Mouse (Mus musculus) left cerebral cortex, adult 18-20 months (tissue): Measurements from ENCODE around the gene Tsc2. TPM values are rescaled to one million over a fixed set of nuclear protein-coding genes. Genes with fewer than 3 reads are reported as not detected.

Source experiments
- DNase-seq, 2 experiments: peaks; one replicate each; pipeline ENCODE4 v3.0.0; 2021 to 2022; ENCODE audit warnings: low spot score in 2 of 2, mixed read lengths in 1 of 2
- total RNA-seq, 2 experiments: library from RNA; stranded (reverse); gene quantifications; 2 replicates each; pipeline ENCODE4 v1.2.3; 2021

The Tsc2 gene
- total RNA-seq, 2 experiments from 2014 or later: 136 to 153 TPM

GRCm38 (mm10) chr17:24617561-24618194, 14.8 kb downstream of the Tsc2 start:
- DNase-seq: no peak

- DNase-seq: no peak
These were observed 21.7 kb downstream of the Tsc2 start for GRCm38 (mm10) chr17:24610711-24611110.

GRCm38 (mm10) chr17:24608874-24609273, 23.6 kb downstream of the Tsc2 start:
- DNase-seq: no peak

GRCm38 (mm10) chr17:24608370-24608769, 24.1 kb downstream of the Tsc2 start:
- DNase-seq: no peak

- no peak for DNase-seq
These were observed 27.9 kb downstream of the Tsc2 start for GRCm38 (mm10) chr17:24604557-24604956.

- DNase-seq: no peak
These were observed 28.5 kb downstream of the Tsc2 start for GRCm38 (mm10) chr17:24603961-24604360.

GRCm38 (mm10) chr17:24600502-24600901, 31.9 kb downstream of the Tsc2 start:
- DNase-seq: no peak

GRCm38 (mm10) chr17:24597989-24598388, 34.4 kb downstream of the Tsc2 start:
- DNase-seq: no peak

GRCm38 (mm10) chr17:24596471-24597183, 35.8 kb downstream of the Tsc2 start:
- no peak for DNase-seq

GRCm38 (mm10) chr17:24596073-24596466, 36.4 kb downstream of the Tsc2 start:
- DNase-seq: no peak

GRCm38 (mm10) chr17:24595126-24596072, 37.0 kb downstream of the Tsc2 start:
- DNase-seq: no peak

GRCm38 (mm10) chr17:24593992-24594890, 38.2 kb downstream of the Tsc2 start:
- DNase-seq: no peak

- no peak for DNase-seq
These were observed 39.2 kb downstream of the Tsc2 start for GRCm38 (mm10) chr17:24593248-24593647.

- no peak for DNase-seq
These were observed 40.7 kb downstream of the Tsc2 start for GRCm38 (mm10) chr17:24591695-24592094.

- DNase-seq: no peak
These were observed 41.5 kb downstream of the Tsc2 start for GRCm38 (mm10) chr17:24590943-24591342.

GRCm38 (mm10) chr17:24586532-24586931, 45.9 kb downstream of the Tsc2 start:
- DNase-seq: no peak

GRCm38 (mm10) chr17:24584520-24584919, 47.9 kb downstream of the Tsc2 start:
- DNase-seq: no peak

GRCm38 (mm10) chr17:24583599-24584460, 48.6 kb downstream of the Tsc2 start:
- no peak for DNase-seq

- DNase-seq: no peak
These were observed 52.1 kb downstream of the Tsc2 start for GRCm38 (mm10) chr17:24580287-24580686.

GRCm38 (mm10) chr17:24579532-24579931, 52.9 kb downstream of the Tsc2 start:
- peak in 1 of 2 experiments; percentile 46 for DNase-seq
